16 mouse cellular contexts compared by ENCODE assay signal in the genomic region with DNA sequence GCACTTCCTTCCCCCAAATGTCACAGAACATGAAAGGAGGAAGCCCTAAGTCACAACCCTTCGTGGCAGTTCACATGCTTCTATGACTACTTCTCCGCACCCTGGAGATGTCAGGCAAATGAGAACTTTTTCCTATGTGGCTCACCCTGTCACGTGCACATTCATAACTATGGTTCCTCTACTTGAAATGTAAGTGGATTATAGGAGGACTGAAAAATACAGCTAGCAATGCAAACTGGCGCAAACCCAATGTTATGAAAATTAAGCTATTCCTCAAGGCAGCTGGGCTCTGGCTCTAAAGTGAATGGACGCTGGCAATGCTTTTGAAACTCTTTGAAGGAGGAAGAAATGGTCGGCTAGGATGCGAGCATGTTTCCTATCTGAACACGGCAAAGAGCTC. TPM values are rescaled to one million over a fixed set of nuclear protein-coding genes. Genes with fewer than 3 reads are reported as not detected.
DNase-seq lines count a peak whose midpoint lies in the region; ATAC-seq and TF ChIP-seq lines count a peak whose summit lies in the region.
"Had no signal": no experiment of that assay in that cellular context is flagged by ENCODE, and none has a peak within 500 bp of the region (broad histone marks: within the 10 kb centered on the region; RNA-seq: fewer than 3 reads in every experiment).

No protein-coding gene starts in this region.

- DNase-seq in hindbrain, embryonic 10.5 days (ENCODE audit: low spot score), result no peak
- no peak for DNase-seq in hindbrain, postnatal 0 days (ENCODE audit: low spot score)
- no peak for DNase-seq in neural tube, embryonic 10.5 days (ENCODE audit: extremely low spot score, low spot score)
- no peak for DNase-seq in kidney, adult 11 months
- DNase-seq: adrenal gland, adult 8-10 months; cerebellum, adult 11 months; gastrocnemius, postnatal 25 days; heart, postnatal 36 days; liver, postnatal 0 days; right cerebral cortex, adult 18-20 months; thymus, postnatal 4 days had no signal

- no peaks in the 10 kb centered on the region for H3K9me3 ChIP-seq in hindbrain, embryonic 10.5 days
- no peaks in the 10 kb centered on the region for H3K9me3 ChIP-seq in hindbrain, postnatal 0 days (ENCODE audit: low read length)
- no peaks in the 10 kb centered on the region for H3K9me3 ChIP-seq in neural tube, embryonic 12.5 days
- H3K9me3 ChIP-seq in embryonic facial prominence, embryonic 15.5 days (replicated peaks), result no peaks in the 10 kb centered on the region
- H3K9me3 ChIP-seq: stomach, embryonic 15.5 days had no signal

- TF ChIP-seq CTCF in hindbrain, postnatal 0 days (IDR thresholded peaks at IDR 0.05; ENCODE audit: low read depth), result no peak

- no peaks in the 10 kb centered on the region for H3K27me3 ChIP-seq in hindbrain, embryonic 10.5 days (ENCODE audit: insufficient read depth, poor library complexity, severe bottlenecking)
- no peaks in the 10 kb centered on the region for H3K27me3 ChIP-seq in hindbrain, postnatal 0 days (ENCODE audit: insufficient read depth, low read length)
- H3K27me3 ChIP-seq in neural tube, embryonic 12.5 days (replicated peaks), result no peaks in the 10 kb centered on the region
- no peaks in the 10 kb centered on the region for H3K27me3 ChIP-seq in embryonic facial prominence, embryonic 15.5 days
- H3K27me3 ChIP-seq: stomach, embryonic 15.5 days had no signal

- H3K4me2 ChIP-seq in hindbrain, postnatal 0 days (ENCODE audit: low read depth, low read length), result no peak overlapping the region
- H3K4me2 ChIP-seq in neural tube, embryonic 12.5 days (replicated peaks), result 0 out of 2 replicates have a peak overlapping the region, but pooled peaks have one; percentile 18
- no peak overlapping the region for H3K4me2 ChIP-seq in embryonic facial prominence, embryonic 15.5 days (replicated peaks)
- H3K4me2 ChIP-seq: stomach, embryonic 15.5 days had no signal

- WGBS in hindbrain, embryonic 10.5 days, result 42% methylated on average over 8 of the region's 8 CpGs
- WGBS in hindbrain, postnatal 0 days, result 32% methylated on average over 8 of the region's 8 CpGs
- 32% methylated on average over 8 of the region's 8 CpGs for WGBS in neural tube, embryonic 12.5 days
- WGBS in embryonic facial prominence, embryonic 15.5 days, result 46% methylated on average over 8 of the region's 8 CpGs

- no peak overlapping the region for H3K4me3 ChIP-seq in hindbrain, embryonic 10.5 days
- no peak overlapping the region for H3K4me3 ChIP-seq in hindbrain, postnatal 0 days (ENCODE audit: low read length)
- H3K4me3 ChIP-seq in neural tube, embryonic 12.5 days, result no peak overlapping the region
- no peak overlapping the region for H3K4me3 ChIP-seq in embryonic facial prominence, embryonic 15.5 days (replicated peaks)
- H3K4me3 ChIP-seq: stomach, embryonic 15.5 days had no signal

- no peak overlapping the region for H3K9ac ChIP-seq in hindbrain, postnatal 0 days (replicated peaks; ENCODE audit: low read length)
- no peak overlapping the region for H3K9ac ChIP-seq in neural tube, embryonic 12.5 days
- H3K9ac ChIP-seq in embryonic facial prominence, embryonic 15.5 days, result no peak overlapping the region
- H3K9ac ChIP-seq: liver, postnatal 0 days; stomach, embryonic 15.5 days had no signal

- no peak for ATAC-seq in hindbrain, postnatal 0 days
- no peak for ATAC-seq in neural tube, embryonic 12.5 days (ENCODE audit: low FRiP score, low read depth)
- ATAC-seq in embryonic facial prominence, embryonic 15.5 days (ENCODE audit: insufficient number of reproducible peaks, low FRiP score, low TSS enrichment, low read depth), result no peak
- 0 out of 2 replicates have a peak, but pooled peaks have one; percentile 22 for ATAC-seq in neutrophil, adult 5-6 weeks (ENCODE audit: extremely low read depth, insufficient number of reproducible peaks, low FRiP score, poor library complexity, severe bottlenecking)
- ATAC-seq: intestine, embryonic 16.5 days; liver, postnatal 0 days had no signal

- peaks cover 52% of the 10 kb centered on the region for H3K4me1 ChIP-seq in hindbrain, embryonic 10.5 days (replicated peaks)
- H3K4me1 ChIP-seq in hindbrain, postnatal 0 days (ENCODE audit: insufficient read depth, low read length), result no peaks in the 10 kb centered on the region; the same call in 1 of the 2 replicates
- H3K4me1 ChIP-seq in neural tube, embryonic 12.5 days, result peaks cover 42% of the 10 kb centered on the region
- H3K4me1 ChIP-seq in embryonic facial prominence, embryonic 15.5 days, result peaks cover 38% of the 10 kb centered on the region

- peaks cover 22% of the 10 kb centered on the region for H3K36me3 ChIP-seq in hindbrain, embryonic 10.5 days
- no peaks in the 10 kb centered on the region for H3K36me3 ChIP-seq in hindbrain, postnatal 0 days (ENCODE audit: insufficient read depth, low read length)
- H3K36me3 ChIP-seq in neural tube, embryonic 12.5 days, result no peaks in the 10 kb centered on the region
- no peaks in the 10 kb centered on the region for H3K36me3 ChIP-seq in embryonic facial prominence, embryonic 15.5 days
- H3K36me3 ChIP-seq: stomach, embryonic 15.5 days had no signal

- H3K27ac ChIP-seq in hindbrain, embryonic 10.5 days, result 0 out of 2 replicates have a peak overlapping the region, but pooled peaks have one; percentile 12
- no peak overlapping the region for H3K27ac ChIP-seq in hindbrain, postnatal 0 days
- H3K27ac ChIP-seq in neural tube, embryonic 12.5 days, result no peak overlapping the region
- H3K27ac ChIP-seq in embryonic facial prominence, embryonic 15.5 days (replicated peaks), result peak overlapping the region; percentile 29; the same call in 1 of the 2 replicates
- H3K27ac ChIP-seq: stomach, embryonic 15.5 days had no signal

RNA-seq across cellular contexts. Expression of a gene that starts 8.1 kb away (rescaled TPM):
- polyA plus RNA-seq in hindbrain, embryonic 10.5 days (2016; fragmentation: Nextera tagmentation; extraction: Ambion mirVana), result 72.6 and 77.6 TPM in 2 replicates
- total RNA-seq in hindbrain, postnatal 0 days (2014; rRNA removed), result 20.3 and 27.9 TPM in 2 replicates
- 44.7 and 45.2 TPM in 2 replicates for polyA plus RNA-seq in hindbrain, postnatal 0 days (2015; fragmentation: Nextera tagmentation; extraction: Ambion mirVana)
- polyA plus RNA-seq in neural tube, embryonic 12.5 days (2016; fragmentation: Nextera tagmentation; extraction: Ambion mirVana), result 119 and 128 TPM in 2 replicates
- 76.2 and 77.9 TPM in 2 replicates for polyA plus RNA-seq in embryonic facial prominence, embryonic 15.5 days (2015; fragmentation: Nextera tagmentation; extraction: Ambion mirVana)
- 2.2 TPM in 1 of 2 replicates, not detected in the other for total RNA-seq in neutrophil, adult 5-6 weeks (2017)

Comparison
In these comparisons a context has a peak if more than half of its experiments do, and no peak if none do; other contexts are left out.
1. H3K27ac ChIP-seq: peak in hindbrain, embryonic 10.5 days (single experiment) and embryonic facial prominence, embryonic 15.5 days (single experiment); none in hindbrain, postnatal 0 days (single experiment) and neural tube, embryonic 12.5 days (single experiment).